Mouse (Mus musculus) hematopoietic stem cell, adult 5-6 weeks (primary cell): ENCODE results near the gene Pyy. TPM values are rescaled to one million over a fixed set of nuclear protein-coding genes. Genes with fewer than 3 reads are reported as not detected.

ENCODE experiments used
- ATAC-seq, 2 experiments: fragments of 125-278 bp in 1 of 2; replicated peaks in 1 of 2; 2 replicates each; pipeline ENCODE4 v1.8.0; 2016 to 2017; ENCODE audit warnings: inconsistent platforms in 2 of 2, mild to moderate bottlenecking in 2 of 2, moderate number of reproducible peaks in 2 of 2, low read depth in 1 of 2, moderate TSS enrichment in 1 of 2; ENCODE audit not compliant: low FRiP score in 2 of 2, poor library complexity in 2 of 2, severe bottlenecking in 2 of 2, insufficient read depth in 1 of 2, low TSS enrichment in 1 of 2
- total RNA-seq: library from RNA; stranded (forward); fragments of 172-1452, 232-1000 nt; gene quantifications from 2 replicates; pipeline ENCODE4 v1.2.3, GENCODE M21; 2017

Pyy gene
- total RNA-seq, 1 experiment from 2014 or later = not detected

- no peak for ATAC-seq
Measured at GRCm38 (mm10) chr11:102063076-102063475, 44.6 kb downstream of the Pyy start.

GRCm38 (mm10) chr11:102061941-102062473, 45.6 kb downstream of the Pyy start:
- no peak for ATAC-seq

DNA sequence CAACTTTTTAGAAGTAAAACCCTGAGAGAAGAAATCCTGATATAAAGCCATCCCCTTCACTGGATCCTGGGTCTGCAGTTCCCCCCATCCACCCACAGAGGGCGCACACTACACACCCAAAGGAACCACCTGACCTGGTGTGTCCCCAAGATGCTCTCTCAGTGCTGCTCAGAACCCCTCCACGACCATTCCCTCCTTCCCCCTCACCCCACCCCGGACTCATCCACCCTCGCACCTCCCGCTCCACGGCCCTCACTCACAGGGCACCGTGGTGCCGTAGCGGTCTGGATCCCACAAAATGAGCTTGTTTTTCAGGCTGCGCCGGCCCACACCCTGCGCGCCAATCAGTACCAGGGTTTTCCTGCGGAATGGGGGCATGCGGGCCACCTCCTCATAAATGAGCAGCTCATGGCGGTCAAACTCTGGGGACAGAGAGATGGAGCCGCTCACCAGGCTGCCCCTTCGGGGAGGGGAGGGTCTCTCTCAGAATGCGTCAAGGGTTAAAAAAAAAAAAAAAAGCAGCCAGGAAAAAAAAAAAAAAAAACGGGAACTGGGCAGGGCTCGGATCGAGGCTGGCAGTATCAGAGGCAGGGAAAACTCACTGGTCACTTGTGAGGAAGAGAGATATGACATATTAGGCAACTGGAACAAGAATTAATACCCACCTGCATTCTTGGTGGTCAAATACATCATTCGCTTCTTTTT, 46.2 kb downstream of the Pyy start:
- peak; percentile 81 to 85 for ATAC-seq

Other genes with a start within 250 kb of the Pyy start
- not detected in 2 replicates for gene Meox1, start 213.5 kb downstream of the Pyy start, total RNA-seq
- gene Sost, start 140.8 kb downstream of the Pyy start, total RNA-seq = not detected in 2 replicates
- gene Cfap97d1, start 123.6 kb downstream of the Pyy start, total RNA-seq = not detected in 2 replicates
- gene Dusp3, start 120.8 kb downstream of the Pyy start, total RNA-seq = 3.1 and 3.3 TPM in 2 replicates
- 0.19 and 0.40 TPM in 2 replicates for gene Mpp3, start 79.4 kb downstream of the Pyy start, total RNA-seq
- gene Cd300lg, start 66.3 kb downstream of the Pyy start, total RNA-seq = not detected in 2 replicates
- gene Mpp2, start 19.3 kb downstream of the Pyy start, total RNA-seq = 0.13 and 4.1 TPM in 2 replicates
- gene Ppy, start 6.5 kb downstream of the Pyy start, total RNA-seq = not detected in 2 replicates
- gene Nags, start 37.7 kb upstream of the Pyy start, total RNA-seq = 0.31 and 0.65 TPM in 2 replicates
- gene Tmem101, start 48.6 kb upstream of the Pyy start, total RNA-seq = 13.6 and 14.8 TPM in 2 replicates
- 50.5 and 74.3 TPM in 2 replicates for gene Lsm12, start 77.5 kb upstream of the Pyy start, total RNA-seq
- 27.8 and 42.7 TPM in 2 replicates for gene G6pc3, start 81.8 kb upstream of the Pyy start, total RNA-seq
- 13.2 and 25.3 TPM in 2 replicates for gene Hdac5, start 122.3 kb upstream of the Pyy start, total RNA-seq
- gene BC030867, start 141.1 kb upstream of the Pyy start, total RNA-seq = 3.6 and 4.9 TPM in 2 replicates
- 1.3 TPM in 1 of 2 replicates, not detected in the other for gene Asb16, start 160.9 kb upstream of the Pyy start, total RNA-seq
- 23.1 and 32.1 TPM in 2 replicates for gene Tmub2, start 177.1 kb upstream of the Pyy start, total RNA-seq
- 24.4 and 26.5 TPM in 2 replicates for gene Atxn7l3, start 188.8 kb upstream of the Pyy start, total RNA-seq
- gene Ubtf, start 211.9 kb upstream of the Pyy start, total RNA-seq = 166 and 196 TPM in 2 replicates